13 mouse cellular contexts compared by ENCODE assay signal in the genomic region with DNA sequence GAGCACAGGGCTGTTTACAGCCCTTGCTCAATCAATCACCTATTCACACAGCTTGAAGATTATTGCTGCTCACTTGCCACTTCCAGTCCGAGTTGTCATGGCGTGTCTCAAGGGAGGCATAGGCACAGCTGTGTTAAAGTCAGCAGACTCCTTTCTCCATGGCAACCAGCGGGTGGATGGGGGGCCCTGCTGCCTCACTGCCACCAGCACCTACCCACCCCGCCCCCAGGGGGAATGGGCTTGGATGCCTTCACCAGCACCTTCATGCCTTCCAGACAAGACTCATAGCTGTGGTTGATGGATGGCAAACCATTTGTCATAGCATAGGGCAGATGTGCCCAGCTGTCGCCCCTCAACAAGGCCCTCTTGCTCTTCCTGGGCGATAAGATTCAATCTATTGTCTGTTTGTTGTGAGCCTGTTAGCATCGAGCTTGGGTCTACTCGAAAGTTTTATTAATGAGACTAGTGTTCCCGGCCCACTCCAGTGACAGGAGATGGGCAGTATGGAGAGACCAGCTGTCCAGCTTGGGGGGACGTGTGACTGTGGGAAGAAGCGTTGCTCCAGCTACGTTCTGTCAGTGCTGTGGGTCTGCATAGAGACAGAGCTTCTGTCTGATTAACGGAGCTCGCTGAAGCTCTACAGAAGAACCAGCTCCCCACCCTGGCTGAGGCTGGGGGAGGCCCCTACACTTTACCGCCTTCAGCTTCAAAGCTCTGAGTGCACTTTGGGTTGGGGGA.
DNase-seq lines count a peak whose midpoint lies in the region; ATAC-seq and TF ChIP-seq lines count a peak whose summit lies in the region.
"Had no signal": no experiment of that assay in that cellular context is flagged by ENCODE, and none has a peak within 500 bp of the region (broad histone marks: within the 10 kb centered on the region; RNA-seq: fewer than 3 reads in every experiment).

No protein-coding gene starts in this region.

- H3K9ac ChIP-seq in hindbrain, embryonic 11.5 days (ENCODE audit: low read depth, low read length) = no peak overlapping the region
- no peak overlapping the region for H3K9ac ChIP-seq in midbrain, postnatal 0 days (replicated peaks; ENCODE audit: low read length, poor library complexity, severe bottlenecking)
- H3K9ac ChIP-seq: limb, embryonic 12.5 days had no signal

- TF ChIP-seq POLR2A in thymus, adult 2 months (IDR thresholded peaks at IDR 0.05; ENCODE audit: control insufficient read depth, extremely low read depth, insufficient read depth, low read length, poor library complexity) = no peak

- H3K4me3 ChIP-seq in hindbrain, embryonic 11.5 days (ENCODE audit: low read depth, low read length) = no peak overlapping the region
- no peak overlapping the region for H3K4me3 ChIP-seq in midbrain, postnatal 0 days (ENCODE audit: low read depth, low read length)
- H3K4me3 ChIP-seq in thymus, adult 2 months (ENCODE audit: control insufficient read depth, insufficient read depth, low read length) = no peak overlapping the region
- H3K4me3 ChIP-seq: limb, embryonic 12.5 days had no signal

- H3K27ac ChIP-seq in hindbrain, embryonic 11.5 days (ENCODE audit: low read depth, low read length) = peak overlapping the region; percentile 43
- peak overlapping the region; percentile 55; the same call in 1 of the 2 replicates for H3K27ac ChIP-seq in midbrain, postnatal 0 days (ENCODE audit: low read depth, low read length)
- no peak overlapping the region for H3K27ac ChIP-seq in thymus, adult 2 months (ENCODE audit: control insufficient read depth, insufficient read depth, low read length)
- H3K27ac ChIP-seq: limb, embryonic 12.5 days had no signal

- 43% methylated on average over 15 of the region's 15 CpGs for WGBS in hindbrain, embryonic 11.5 days
- WGBS in midbrain, postnatal 0 days = 47% methylated on average over 15 of the region's 15 CpGs
- WGBS in thymus, adult 2 months = 62% methylated on average over 15 of the region's 15 CpGs

- no peaks in the 10 kb centered on the region for H3K9me3 ChIP-seq in hindbrain, embryonic 11.5 days (ENCODE audit: control insufficient read depth, low read length)
- no peaks in the 10 kb centered on the region for H3K9me3 ChIP-seq in midbrain, postnatal 0 days (ENCODE audit: low read length)
- H3K9me3 ChIP-seq: limb, embryonic 12.5 days had no signal

- H3K4me1 ChIP-seq in hindbrain, embryonic 11.5 days (replicated peaks; ENCODE audit: control insufficient read depth, insufficient read depth, low read length) = no peaks in the 10 kb centered on the region; the same call in 1 of the 2 replicates
- peaks cover 9% of the 10 kb centered on the region; the same call in 1 of the 2 replicates for H3K4me1 ChIP-seq in midbrain, postnatal 0 days (ENCODE audit: insufficient read depth, low read length)
- H3K4me1 ChIP-seq in thymus, adult 2 months (replicated peaks; ENCODE audit: control insufficient read depth, insufficient read depth, low read length) = no peaks in the 10 kb centered on the region

- no peaks in the 10 kb centered on the region for H3K36me3 ChIP-seq in hindbrain, embryonic 11.5 days (ENCODE audit: control insufficient read depth, insufficient read depth, low read length)
- no peaks in the 10 kb centered on the region for H3K36me3 ChIP-seq in midbrain, postnatal 0 days (ENCODE audit: insufficient read depth, low read length)
- no peaks in the 10 kb centered on the region for H3K36me3 ChIP-seq in thymus, adult 2 months (ENCODE audit: control insufficient read depth, insufficient read depth, low read length)
- H3K36me3 ChIP-seq: limb, embryonic 12.5 days had no signal

- DNase-seq in kidney, postnatal 10 days = peak; percentile 13
- no peak for DNase-seq in kidney, adult 8-10 months
- peak; percentile 57 for DNase-seq in embryo, embryonic 10.5 days (ENCODE audit: low spot score)
- peak; percentile 74 for DNase-seq in hindbrain, embryonic 11.5 days (ENCODE audit: low spot score)
- peak; percentile 69 for DNase-seq in midbrain, postnatal 0 days (ENCODE audit: low spot score)
- DNase-seq in cerebellum, adult 9-11 months = no peak
- DNase-seq in gastrocnemius, postnatal 25 days = no peak
- no peak for DNase-seq in thymus, adult 2 months
- DNase-seq: lung, postnatal 10 days; thymus, adult 18-20 months had no signal

- TF ChIP-seq CTCF in midbrain, postnatal 0 days (IDR thresholded peaks at IDR 0.05) = no peak
- no peak for TF ChIP-seq CTCF in thymus, adult 2 months (IDR thresholded peaks at IDR 0.05; ENCODE audit: borderline replicate concordance, control insufficient read depth, extremely low read depth, insufficient read depth, low read length, poor library complexity)

- peak; percentile 82 for ATAC-seq in hindbrain, embryonic 11.5 days (ENCODE audit: low FRiP score)
- peak; percentile 38; the same call in 1 of the 2 replicates for ATAC-seq in midbrain, postnatal 0 days (ENCODE audit: low FRiP score)
- ATAC-seq: inflammation-experienced regulatory T-cells, adult 6 months had no signal

- no peak overlapping the region for H3K4me2 ChIP-seq in hindbrain, embryonic 11.5 days (replicated peaks; ENCODE audit: low read depth, low read length)
- no peak overlapping the region for H3K4me2 ChIP-seq in midbrain, postnatal 0 days (ENCODE audit: low read depth, low read length, poor library complexity, severe bottlenecking)
- H3K4me2 ChIP-seq: limb, embryonic 12.5 days had no signal

- H3K27me3 ChIP-seq in hindbrain, embryonic 11.5 days (ENCODE audit: control insufficient read depth, insufficient read depth, low read length) = no peaks in the 10 kb centered on the region
- H3K27me3 ChIP-seq in midbrain, postnatal 0 days (ENCODE audit: insufficient read depth, low read length) = no peaks in the 10 kb centered on the region
- H3K27me3 ChIP-seq in thymus, adult 2 months (ENCODE audit: control insufficient read depth, insufficient read depth, low read length) = no peaks in the 10 kb centered on the region
- H3K27me3 ChIP-seq: CH12.LX had no signal

Comparison
In these comparisons a context has a peak if more than half of its experiments do, and no peak if none do; other contexts are left out.
1. DNase-seq: peak in kidney, postnatal 10 days (single experiment), embryo, embryonic 10.5 days (single experiment), hindbrain, embryonic 11.5 days (single experiment) and midbrain, postnatal 0 days (single experiment); none in kidney, adult 8-10 months (0 of 2), cerebellum, adult 9-11 months (single experiment), gastrocnemius, postnatal 25 days (single experiment) and thymus, adult 2 months (single experiment).